Mouse (Mus musculus) forebrain, embryonic 12.5 days (tissue): ENCODE data around the gene Ptgds. TPM values are rescaled to one million over a fixed set of nuclear protein-coding genes. Genes with fewer than 3 reads are reported as not detected.
A peak's percentile ranks its signal among the peaks of the same experiment; 100 is the strongest.

Experiments used
- ATAC-seq: fragments of 200-750 bp; cut with Nextera tagmentation; 2 replicates; pipeline ENCODE4 v1.8.0; 2017; ENCODE audit warnings: moderate TSS enrichment; ENCODE audit not compliant: low FRiP score
- H3K27ac ChIP-seq: fragments of 300-500 bp; sonication (generic); 2 replicates; pipeline ENCODE4 v1.5.1; 2016; ENCODE audit warnings: mild to moderate bottlenecking
- H3K27me3 ChIP-seq: fragments of 300-500 bp; sonication (generic); 2 replicates; pipeline ENCODE4 v1.6.1; 2016; ENCODE audit warnings: mild to moderate bottlenecking
- H3K36me3 ChIP-seq: fragments of 300-500 bp; sonication (generic); replicated peaks from 2 replicates; pipeline ENCODE4 v1.6.1; 2016; ENCODE audit warnings: mild to moderate bottlenecking
- H3K4me1 ChIP-seq: fragments of 300-500 bp; sonication (generic); 2 replicates; pipeline ENCODE4 v1.6.1; 2016
- H3K4me2 ChIP-seq: fragments of 300-500 bp; sonication (generic); 2 replicates; pipeline ENCODE4 v1.6.1; 2016; ENCODE audit warnings: mild to moderate bottlenecking, moderate library complexity
- H3K4me3 ChIP-seq: fragments of 300-500 bp; sonication (generic); replicated peaks from 2 replicates; pipeline ENCODE4 v1.5.1; 2016; ENCODE audit warnings: mild to moderate bottlenecking
- H3K9ac ChIP-seq: fragments of 300-500 bp; sonication (generic); 2 replicates; pipeline ENCODE4 v1.6.1; 2016; ENCODE audit warnings: mild to moderate bottlenecking
- H3K9me3 ChIP-seq: fragments of 300-500 bp; sonication (generic); 2 replicates; pipeline ENCODE4 v1.6.1; 2016
- WGBS: fragments of 180-500 bp; shearing (Covaris S2); methylation state at CpG from one replicate; pipeline ENCODE4 v1.1.7; 2016; 5-methylcytosine and 5-hydroxymethylcytosine counted together
- polyA plus RNA-seq: library from polyadenylated mRNA; unstranded; fragments of >200 nt; fragmentation: Nextera tagmentation; extraction: Ambion mirVana; gene quantifications from 2 replicates; pipeline ENCODE4 v1.2.1, GENCODE M21; 2016

Ptgds gene
- polyA plus RNA-seq, 1 experiment from 2014 or later = 0.69 TPM

- ATAC-seq = no peak
- Histone ChIP-seq H3K4me1 (peaks cover 19% of the 10 kb centered on the region), H3K27me3 (no peaks in the 10 kb centered on the region; the same call in 1 of the 2 replicates), H3K4me3 (no peak overlapping the region), H3K4me2 (no peak overlapping the region), H3K36me3 (peaks cover 14% of the 10 kb centered on the region), H3K9me3 (no peaks in the 10 kb centered on the region), H3K9ac (peak overlapping the region; percentile 12; the same call in 1 of the 2 replicates), H3K27ac (no peak overlapping the region)
- WGBS = 85% methylated on average over 9 of the region's 9 CpGs
These were observed 12.6 kb downstream of the Ptgds start for GRCm38 (mm10) chr2:25457022-25457896.

- Histone ChIP-seq H3K9me3 (no peaks in the 10 kb centered on the region), H3K9ac (peak within 1 kb of the TSS; percentile 12; the same call in 1 of the 2 replicates), H3K27ac (no peak within 1 kb of the TSS), H3K27me3 (no peaks in the 10 kb centered on the region; the same call in 1 of the 2 replicates), H3K4me2 (no peak within 1 kb of the TSS), H3K4me1 (peaks cover 16% of the 10 kb centered on the region), H3K36me3 (peaks cover 14% of the 10 kb centered on the region), H3K4me3 (no peak within 1 kb of the TSS)
- no peak for ATAC-seq
- 64% methylated on average over 14 of the region's 14 CpGs for WGBS
These were observed 13.5 kb downstream of the Ptgds start, which contains the start of gene Clic3 for GRCm38 (mm10) chr2:25456205-25456953. Gene Clic3 (plus strand): TSS chr2:25456838.

- ATAC-seq = no peak
- Histone ChIP-seq H3K36me3 (peaks cover 3% of the 10 kb centered on the region), H3K27ac (no peak overlapping the region), H3K9me3 (no peaks in the 10 kb centered on the region), H3K4me1 (no peaks in the 10 kb centered on the region), H3K4me2 (no peak overlapping the region), H3K27me3 (no peaks in the 10 kb centered on the region; the same call in 1 of the 2 replicates), H3K4me3 (no peak overlapping the region), H3K9ac (no peak overlapping the region)
- WGBS = 61% methylated on average over 1 of the region's 1 CpGs
These were observed 16.9 kb downstream of the Ptgds start for GRCm38 (mm10) chr2:25452951-25453350.

GRCm38 (mm10) chr2:25450853-25451647 lies 18.8 kb downstream of the Ptgds start:
- 84% methylated on average over 8 of the region's 8 CpGs for WGBS
- H3K27ac ChIP-seq = no peak overlapping the region
- peaks cover 22% of the 10 kb centered on the region for H3K36me3 ChIP-seq
- H3K4me2 ChIP-seq = no peak overlapping the region
- no peak for ATAC-seq
- no peaks in the 10 kb centered on the region for H3K27me3 ChIP-seq
- no peaks in the 10 kb centered on the region for H3K4me1 ChIP-seq
- H3K9ac ChIP-seq = no peak overlapping the region
- no peak overlapping the region for H3K4me3 ChIP-seq
- H3K9me3 ChIP-seq = no peaks in the 10 kb centered on the region

- Histone ChIP-seq H3K4me2 (no peak overlapping the region), H3K9ac (no peak overlapping the region), H3K4me3 (no peak overlapping the region), H3K36me3 (peaks cover 95% of the 10 kb centered on the region), H3K4me1 (no peaks in the 10 kb centered on the region), H3K27me3 (no peaks in the 10 kb centered on the region), H3K9me3 (no peaks in the 10 kb centered on the region), H3K27ac (no peak overlapping the region)
- no peak for ATAC-seq
- 97% methylated on average over 14 of the region's 14 CpGs for WGBS
These were observed 27.2 kb downstream of the Ptgds start for GRCm38 (mm10) chr2:25442682-25443081.

- no peak overlapping the region for H3K9ac ChIP-seq
- WGBS = 90% methylated on average over 20 of the region's 20 CpGs
- H3K4me2 ChIP-seq = no peak overlapping the region
- H3K4me1 ChIP-seq = no peaks in the 10 kb centered on the region
- peaks cover 94% of the 10 kb centered on the region for H3K36me3 ChIP-seq
- H3K27ac ChIP-seq = no peak overlapping the region
- no peaks in the 10 kb centered on the region for H3K27me3 ChIP-seq
- H3K9me3 ChIP-seq = no peaks in the 10 kb centered on the region
- H3K4me3 ChIP-seq = no peak overlapping the region
- no peak for ATAC-seq
These were observed 28.8 kb downstream of the Ptgds start for GRCm38 (mm10) chr2:25441067-25441466.

GRCm38 (mm10) chr2:25436286-25436820 lies 33.5 kb downstream of the Ptgds start:
- WGBS = 94% methylated on average over 10 of the region's 10 CpGs
- H3K36me3 ChIP-seq = peaks cover 59% of the 10 kb centered on the region
- H3K4me1 ChIP-seq = no peaks in the 10 kb centered on the region
- no peak for ATAC-seq
- no peak overlapping the region for H3K4me2 ChIP-seq
- no peak overlapping the region for H3K4me3 ChIP-seq
- H3K9me3 ChIP-seq = no peaks in the 10 kb centered on the region
- H3K27me3 ChIP-seq = no peaks in the 10 kb centered on the region
- H3K27ac ChIP-seq = no peak overlapping the region
- no peak overlapping the region for H3K9ac ChIP-seq

GRCm38 (mm10) chr2:25434292-25434691 lies 35.6 kb downstream of the Ptgds start:
- H3K9ac ChIP-seq = no peak overlapping the region
- no peak overlapping the region for H3K4me2 ChIP-seq
- no peaks in the 10 kb centered on the region for H3K9me3 ChIP-seq
- H3K27ac ChIP-seq = no peak overlapping the region
- ATAC-seq = no peak
- peaks cover 13% of the 10 kb centered on the region; the same call in 1 of the 2 replicates for H3K27me3 ChIP-seq
- peaks cover 42% of the 10 kb centered on the region for H3K36me3 ChIP-seq
- WGBS = 85% methylated on average over 8 of the region's 8 CpGs
- no peak overlapping the region for H3K4me3 ChIP-seq
- peaks cover 17% of the 10 kb centered on the region for H3K4me1 ChIP-seq

GRCm38 (mm10) chr2:25433101-25433500 lies 36.7 kb downstream of the Ptgds start:
- H3K9me3 ChIP-seq = no peaks in the 10 kb centered on the region
- peaks cover 30% of the 10 kb centered on the region for H3K36me3 ChIP-seq
- ATAC-seq = no peak
- 90% methylated on average over 17 of the region's 17 CpGs for WGBS
- H3K27me3 ChIP-seq = peaks cover 15% of the 10 kb centered on the region; the same call in 1 of the 2 replicates
- no peak overlapping the region for H3K4me2 ChIP-seq
- no peak overlapping the region for H3K4me3 ChIP-seq
- peaks cover 22% of the 10 kb centered on the region for H3K4me1 ChIP-seq
- no peak overlapping the region for H3K27ac ChIP-seq
- no peak overlapping the region for H3K9ac ChIP-seq

GRCm38 (mm10) chr2:25432326-25433098 lies 37.3 kb downstream of the Ptgds start:
- Histone ChIP-seq H3K4me3 (no peak overlapping the region), H3K36me3 (peaks cover 25% of the 10 kb centered on the region), H3K4me2 (no peak overlapping the region), H3K9me3 (no peaks in the 10 kb centered on the region), H3K27ac (no peak overlapping the region), H3K27me3 (peaks cover 15% of the 10 kb centered on the region; the same call in 1 of the 2 replicates), H3K9ac (no peak overlapping the region), H3K4me1 (peaks cover 22% of the 10 kb centered on the region)
- 81% methylated on average over 11 of the region's 11 CpGs for WGBS
- no peak for ATAC-seq

GRCm38 (mm10) chr2:25431308-25431855 lies 38.5 kb downstream of the Ptgds start:
- Histone ChIP-seq H3K27ac (no peak overlapping the region; the same call in 1 of the 2 replicates), H3K4me1 (peaks cover 22% of the 10 kb centered on the region), H3K4me2 (no peak overlapping the region), H3K4me3 (no peak overlapping the region), H3K9me3 (no peaks in the 10 kb centered on the region), H3K9ac (no peak overlapping the region), H3K36me3 (peaks cover 14% of the 10 kb centered on the region), H3K27me3 (peaks cover 18% of the 10 kb centered on the region; the same call in 1 of the 2 replicates)
- 74% methylated on average over 6 of the region's 6 CpGs for WGBS
- no peak for ATAC-seq
